Mouse (Mus musculus): ENCODE results near the gene Hapln2.

Hapln2 gene

GRCm38 (mm10) chr3:87974381-87974987, 52.9 kb downstream of the Hapln2 start:
- POLR2A ChIA-PET, result interaction anchor here (0.5 to 8.0 kb wide), 33 partner anchors 8 to 436 kb away, joined by 3 to 148 read pairs (median 4); partner anchors contain the start of genes Prcc (in 3 of the 4), Bcan (in 2 of the 4), Crabp2 (in 2 of the 4) and Hdgf (in 1 of the 4)
- CTCF ChIA-PET, result interaction anchor here (0.6 to 8.3 kb wide), 19 partner anchors 10 to 225 kb away, joined by 3 to 445 read pairs (median 4); partner anchors contain the start of gene Mrpl24 (in 1 of the 4)

DNA sequence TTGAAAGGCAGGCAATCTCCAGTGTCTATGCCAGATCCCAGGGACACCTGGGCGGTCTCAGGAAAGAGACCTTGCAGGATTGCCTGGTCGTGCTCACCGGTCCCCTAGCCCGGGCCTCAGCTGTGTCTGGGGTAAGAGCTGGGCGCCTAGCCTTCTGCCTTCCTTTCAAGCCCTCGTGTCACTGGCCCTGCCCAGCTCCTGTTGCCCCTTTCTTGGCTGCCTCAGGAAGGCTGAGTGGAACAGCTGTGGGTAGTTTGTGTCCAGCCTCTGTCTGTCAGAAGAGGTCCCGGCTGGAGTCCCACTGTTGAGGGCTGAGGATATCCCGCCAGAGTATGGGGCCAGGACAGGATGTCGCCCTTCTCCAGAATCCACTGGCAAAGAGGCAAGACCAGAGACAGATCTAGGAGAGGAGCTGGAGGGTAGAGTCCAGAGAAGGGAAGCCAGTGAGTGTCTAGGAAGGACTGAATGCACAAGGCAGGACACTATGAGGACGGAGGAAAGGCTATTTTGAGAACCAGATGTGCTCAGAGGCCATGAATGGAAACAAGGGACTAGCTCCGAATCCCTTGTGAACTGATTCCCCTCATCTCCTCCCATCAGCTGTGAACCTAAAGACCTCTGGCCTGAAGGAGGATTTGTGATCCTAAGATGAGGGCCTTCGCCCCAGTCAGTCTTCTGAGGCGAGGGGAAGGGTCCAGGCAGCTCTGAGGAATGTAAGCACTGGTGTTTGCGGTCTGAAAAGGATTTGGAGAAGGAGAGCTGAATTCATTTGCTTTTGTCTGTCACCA, 53.6 kb downstream of the Hapln2 start:
- ChIA-PET POLR2A (interaction anchor here (0.6 to 8.0 kb wide), 33 partner anchors 9 to 436 kb away, joined by 3 to 148 read pairs (median 4); partner anchors contain the start of genes Prcc (in 3 of the 4), Bcan (in 2 of the 4), Crabp2 (in 2 of the 4) and Hdgf (in 1 of the 4)), CTCF (interaction anchor here (0.6 to 8.3 kb wide), 21 partner anchors 11 to 225 kb away, joined by 3 to 445 read pairs (median 4); partner anchors contain the start of genes Bcan (in 1 of the 4) and Mrpl24 (in 1 of the 4))

- ChIA-PET CTCF (interaction anchor here (1.1 to 8.3 kb wide), 11 partner anchors 11 to 99 kb away, joined by 3 to 445 read pairs (median 53); no protein-coding TSS in a partner anchor), POLR2A (interaction anchor here in 3 of 4 experiments (0.5 to 8.0 kb wide), 14 partner anchors 11 to 291 kb away, joined by 3 to 148 read pairs (median 31); partner anchors contain the start of gene Crabp2 (in 3 of the 3))
Observed at GRCm38 (mm10) chr3:87972776-87973175, 54.6 kb downstream of the Hapln2 start.

DNA sequence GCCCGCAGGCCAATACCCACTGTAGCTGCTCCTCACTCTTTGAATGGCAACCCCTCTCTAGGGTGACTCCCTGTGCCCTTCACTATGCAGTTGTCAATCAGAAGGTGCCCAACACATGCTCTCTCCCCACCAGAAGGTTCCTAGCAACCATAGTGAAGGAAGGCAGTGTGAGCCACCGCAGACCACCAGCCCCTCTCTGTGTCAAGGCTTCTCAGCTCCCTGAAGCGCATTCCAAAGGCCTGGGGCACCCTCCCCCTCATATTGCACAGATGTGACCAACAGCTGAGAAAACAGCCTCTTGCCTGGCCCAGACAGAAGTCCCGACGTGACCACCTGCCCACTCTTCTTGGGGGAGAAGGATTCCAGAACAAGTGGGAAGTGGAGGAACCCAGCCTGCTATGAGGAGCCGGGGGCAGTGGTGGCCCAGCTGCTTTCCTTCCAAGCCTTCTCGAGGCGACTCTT, 55.1 kb downstream of the Hapln2 start:
- CTCF ChIA-PET, result interaction anchor here (1.1 to 8.3 kb wide), 12 partner anchors 11 to 216 kb away, joined by 4 to 445 read pairs (median 75); no protein-coding TSS in a partner anchor
- POLR2A ChIA-PET, result interaction anchor here (0.6 to 8.0 kb wide), 29 partner anchors 8 to 993 kb away, joined by 3 to 148 read pairs (median 15); partner anchors contain the start of genes Crabp2 (in 3 of the 4), Hdgf (in 2 of the 4), Prcc (in 2 of the 4) and Bcan (in 1 of the 4)
